Mouse (Mus musculus): ENCODE results near the gene Plxnd1. TPM values are rescaled to one million over a fixed set of nuclear protein-coding genes. Genes with fewer than 3 reads are reported as not detected.

The Plxnd1 gene
- polyA plus RNA-seq, 1 experiment from 2014 or later, result 24.5 TPM

DNA sequence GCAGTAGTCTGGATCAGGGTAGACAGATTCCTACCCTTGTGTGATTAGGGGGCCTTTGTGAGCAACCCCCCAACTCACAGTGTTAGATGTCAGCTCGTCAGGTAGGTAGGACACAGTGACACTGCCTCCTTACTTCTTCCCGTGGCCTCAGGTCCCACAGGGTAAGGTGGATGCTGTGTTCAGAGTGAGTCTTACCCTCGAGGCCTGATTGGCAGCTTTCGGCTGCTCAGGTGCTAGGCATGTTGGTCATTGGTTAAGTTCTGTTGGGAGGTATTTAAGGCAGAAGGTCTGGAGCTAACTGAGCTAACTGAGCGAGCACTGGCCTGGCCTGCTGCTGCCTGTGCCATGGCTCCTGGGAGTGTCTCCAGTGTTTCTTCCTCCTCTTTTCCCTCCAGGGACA is 50.2 kb downstream of the Plxnd1 start, which contains the start of gene H1foo:
H1foo (plus strand) TSS at position 301 of the 400 bp plus-strand sequence.
- Histone ChIP-seq H3K4me3 (no peak within 1 kb of the TSS), H3K9ac (no peak within 1 kb of the TSS), H3K36me3 (no peaks in the 10 kb centered on the region), H3K4me1 (peaks cover 16% of the 10 kb centered on the region), H3K27ac (no peak within 1 kb of the TSS), H3K4me2 (replicated peaks) (no peak within 1 kb of the TSS), H3K9me3 (replicated peaks) (no peaks in the 10 kb centered on the region), H3K27me3 (no peaks in the 10 kb centered on the region)
- 88% methylated on average over 5 of the region's 5 CpGs for WGBS
- ATAC-seq (ENCODE audit: low FRiP score), result no peak

DNA sequence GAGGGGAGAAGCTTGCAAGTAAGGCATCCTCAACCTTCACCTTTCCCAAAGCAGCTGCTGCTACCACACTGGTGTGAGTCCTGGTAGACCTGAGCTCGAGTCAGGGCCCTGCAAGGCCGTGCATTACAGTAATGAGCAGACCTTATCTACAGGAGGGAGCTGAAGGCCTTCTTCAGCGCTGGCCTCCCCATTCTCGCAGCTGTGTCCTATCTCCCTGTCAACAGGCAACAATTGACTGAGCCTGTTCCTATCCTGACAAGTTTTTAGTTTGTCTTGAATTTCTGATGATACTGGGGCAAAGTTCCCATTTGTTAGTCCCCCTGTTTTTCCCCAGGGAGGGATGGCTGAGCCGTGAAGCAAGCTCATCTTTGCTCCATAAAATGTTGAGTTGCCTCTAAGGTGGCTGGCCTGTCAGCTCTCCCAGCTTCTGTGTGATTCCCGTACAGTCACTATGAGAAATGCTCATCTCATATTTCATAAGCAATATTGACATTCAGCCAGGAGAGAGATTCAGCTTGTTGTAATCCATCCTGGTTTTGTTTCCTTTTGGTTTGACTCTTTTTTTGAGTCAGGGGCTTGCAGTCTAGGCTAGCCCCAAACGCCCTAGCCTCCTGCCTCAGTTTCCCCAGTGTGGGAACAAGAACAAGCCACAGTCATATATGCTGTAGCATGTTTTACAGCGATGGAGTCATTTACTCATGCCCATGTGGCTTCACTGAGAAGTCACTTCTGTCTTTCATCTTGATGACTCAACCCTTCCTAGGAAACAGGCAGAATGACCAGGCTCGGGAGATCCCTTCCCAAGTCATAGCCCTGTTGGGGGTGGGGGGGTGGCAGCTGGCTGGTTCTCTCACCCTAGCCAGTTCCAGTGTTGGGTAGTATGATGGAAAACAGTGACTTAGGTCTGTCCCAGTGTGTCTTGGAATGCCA is 51.0 kb downstream of the Plxnd1 start:
- no peaks in the 10 kb centered on the region for H3K27me3 ChIP-seq
- H3K27ac ChIP-seq, result no peak overlapping the region
- H3K4me2 ChIP-seq (replicated peaks), result no peak overlapping the region
- no peaks in the 10 kb centered on the region for H3K9me3 ChIP-seq (replicated peaks)
- H3K4me3 ChIP-seq, result no peak overlapping the region
- WGBS, result 77% methylated on average over 9 of the region's 9 CpGs
- no peak overlapping the region for H3K9ac ChIP-seq
- peaks cover 16% of the 10 kb centered on the region for H3K4me1 ChIP-seq
- H3K36me3 ChIP-seq, result no peaks in the 10 kb centered on the region
- ATAC-seq (ENCODE audit: low FRiP score), result no peak

DNA sequence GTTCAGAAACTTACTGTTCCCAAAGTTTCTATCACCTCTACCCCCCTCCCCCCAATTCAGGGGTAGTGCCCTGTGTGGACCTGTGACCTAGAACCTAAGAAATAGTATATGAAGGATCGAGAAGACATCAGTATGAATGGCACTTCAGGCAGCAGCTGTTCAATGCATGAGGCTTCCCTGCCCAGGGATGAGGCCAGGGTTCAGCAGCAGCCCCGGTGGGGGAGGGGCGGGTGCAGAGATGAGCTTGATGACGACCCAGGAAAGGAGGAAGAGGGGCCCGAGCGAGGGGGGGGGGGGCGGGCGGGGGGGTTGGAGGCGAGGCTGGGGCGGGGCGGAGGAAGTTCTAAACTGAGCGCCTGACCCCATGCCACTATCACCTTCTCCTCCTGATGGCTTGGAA is 53.7 kb downstream of the Plxnd1 start:
- H3K36me3 ChIP-seq, result no peaks in the 10 kb centered on the region
- no peaks in the 10 kb centered on the region for H3K27me3 ChIP-seq
- H3K9ac ChIP-seq, result no peak overlapping the region
- 8% methylated on average over 4 of the region's 12 CpGs for WGBS
- no peak for ATAC-seq (ENCODE audit: low FRiP score)
- peaks cover 11% of the 10 kb centered on the region for H3K4me1 ChIP-seq
- H3K9me3 ChIP-seq (replicated peaks), result peaks cover 9% of the 10 kb centered on the region
- H3K4me2 ChIP-seq (replicated peaks), result no peak overlapping the region
- H3K4me3 ChIP-seq, result no peak overlapping the region
- no peak overlapping the region for H3K27ac ChIP-seq

DNA sequence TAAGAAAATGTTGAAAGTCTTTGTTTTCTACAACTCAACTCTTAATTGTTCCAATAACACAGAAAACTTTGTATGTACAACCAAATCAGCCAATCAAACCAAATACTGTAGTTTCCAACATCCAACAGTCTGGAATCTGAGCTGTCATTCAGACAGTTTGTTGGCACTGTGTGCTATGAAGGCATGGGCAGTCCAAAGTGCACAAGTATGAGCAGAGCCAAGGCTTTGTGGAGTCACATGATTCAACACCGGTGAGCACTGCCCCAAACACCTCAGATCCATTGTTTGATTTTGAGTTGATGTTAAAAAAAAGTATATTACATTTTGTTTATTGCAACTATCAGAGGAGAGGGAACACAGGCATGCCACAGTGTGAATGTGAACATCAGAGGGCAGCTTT is 54.2 kb downstream of the Plxnd1 start:
- no peak overlapping the region for H3K4me3 ChIP-seq
- H3K36me3 ChIP-seq, result no peaks in the 10 kb centered on the region
- no peaks in the 10 kb centered on the region for H3K27me3 ChIP-seq
- peaks cover 9% of the 10 kb centered on the region for H3K9me3 ChIP-seq (replicated peaks)
- ATAC-seq (ENCODE audit: low FRiP score), result no peak
- WGBS, result 89% methylated on average over 1 of the region's 1 CpGs
- peaks cover 9% of the 10 kb centered on the region for H3K4me1 ChIP-seq
- H3K9ac ChIP-seq, result no peak overlapping the region
- H3K27ac ChIP-seq, result no peak overlapping the region
- H3K4me2 ChIP-seq (replicated peaks), result no peak overlapping the region

GRCm38 (mm10) chr6:115938798-115939197 is 56.0 kb downstream of the Plxnd1 start:
- H3K9ac ChIP-seq, result no peak overlapping the region
- no peak overlapping the region for H3K4me3 ChIP-seq
- no peak for ATAC-seq (ENCODE audit: low FRiP score)
- H3K9me3 ChIP-seq (replicated peaks), result peaks cover 9% of the 10 kb centered on the region
- H3K27ac ChIP-seq, result no peak overlapping the region
- H3K27me3 ChIP-seq, result no peaks in the 10 kb centered on the region
- peaks cover 9% of the 10 kb centered on the region for H3K4me1 ChIP-seq
- no peaks in the 10 kb centered on the region for H3K36me3 ChIP-seq
- WGBS, result 79% methylated on average over 1 of the region's 1 CpGs
- no peak overlapping the region for H3K4me2 ChIP-seq (replicated peaks)

GRCm38 (mm10) chr6:115938011-115938410 is 56.8 kb downstream of the Plxnd1 start:
- Histone ChIP-seq H3K4me2 (replicated peaks) (no peak overlapping the region), H3K27ac (no peak overlapping the region), H3K4me1 (peaks cover 9% of the 10 kb centered on the region), H3K27me3 (no peaks in the 10 kb centered on the region), H3K9me3 (replicated peaks) (peaks cover 9% of the 10 kb centered on the region), H3K36me3 (no peaks in the 10 kb centered on the region), H3K9ac (no peak overlapping the region), H3K4me3 (no peak overlapping the region)
- WGBS, result 89% methylated on average over 2 of the region's 2 CpGs
- no peak for ATAC-seq (ENCODE audit: low FRiP score)

GRCm38 (mm10) chr6:115935544-115935943 is 59.3 kb downstream of the Plxnd1 start:
- H3K4me1 ChIP-seq, result peaks cover 4% of the 10 kb centered on the region
- no peak overlapping the region for H3K9ac ChIP-seq
- no peaks in the 10 kb centered on the region for H3K27me3 ChIP-seq
- H3K27ac ChIP-seq, result no peak overlapping the region
- 87% methylated on average over 8 of the region's 8 CpGs for WGBS
- no peak overlapping the region for H3K4me2 ChIP-seq (replicated peaks)
- no peaks in the 10 kb centered on the region for H3K36me3 ChIP-seq
- ATAC-seq (ENCODE audit: low FRiP score), result no peak
- peaks cover 9% of the 10 kb centered on the region for H3K9me3 ChIP-seq (replicated peaks)
- no peak overlapping the region for H3K4me3 ChIP-seq

DNA sequence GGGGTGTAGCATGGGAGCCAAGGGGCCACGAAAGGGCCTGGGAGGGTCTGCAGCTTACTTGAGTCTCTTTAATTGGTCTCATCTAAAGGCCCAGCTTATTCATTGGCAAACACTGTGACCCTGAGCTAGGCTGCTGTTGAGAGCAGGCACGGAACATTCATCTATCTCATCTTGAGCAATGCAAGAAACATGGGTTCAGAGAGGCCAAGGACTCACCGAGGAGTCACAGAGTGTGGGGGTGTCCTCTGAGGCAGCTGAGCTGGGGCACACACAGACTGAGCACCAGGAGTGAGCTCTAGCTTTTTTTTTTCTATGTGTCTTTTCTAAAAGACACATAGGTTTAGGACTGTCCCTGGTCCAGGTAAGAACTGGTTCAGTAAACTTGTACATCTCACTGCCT is 62.4 kb downstream of the Plxnd1 start:
- Histone ChIP-seq H3K27ac (no peak overlapping the region), H3K4me3 (no peak overlapping the region), H3K36me3 (no peaks in the 10 kb centered on the region), H3K4me2 (replicated peaks) (no peak overlapping the region), H3K4me1 (peaks cover 4% of the 10 kb centered on the region), H3K9ac (no peak overlapping the region), H3K9me3 (replicated peaks) (no peaks in the 10 kb centered on the region), H3K27me3 (no peaks in the 10 kb centered on the region)
- ATAC-seq (ENCODE audit: low FRiP score), result no peak
- WGBS, result 95% methylated on average over 3 of the region's 3 CpGs

DNA sequence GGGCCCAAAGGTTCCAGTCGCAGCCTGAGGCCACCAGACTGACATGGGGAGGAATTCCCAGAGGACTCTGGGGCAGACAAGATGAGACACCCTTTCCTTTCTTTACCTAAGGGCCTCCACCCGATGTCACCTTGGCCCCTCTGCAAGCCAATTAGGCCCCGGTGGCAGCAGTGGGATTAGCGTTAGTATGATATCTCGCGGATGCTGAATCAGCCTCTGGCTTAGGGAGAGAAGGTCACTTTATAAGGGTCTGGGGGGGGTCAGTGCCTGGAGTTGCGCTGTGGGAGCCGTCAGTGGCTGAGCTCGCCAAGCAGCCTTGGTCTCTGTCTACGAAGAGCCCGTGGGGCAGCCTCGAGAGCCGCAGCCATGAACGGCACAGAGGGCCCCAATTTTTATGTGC is 63.2 kb downstream of the Plxnd1 start, which contains the start of gene Rho:
Rho (plus strand) TSS at position 110 of the 400 bp plus-strand sequence.
- no peaks in the 10 kb centered on the region for H3K9me3 ChIP-seq (replicated peaks)
- H3K36me3 ChIP-seq, result no peaks in the 10 kb centered on the region
- no peak within 1 kb of the TSS for H3K4me2 ChIP-seq (replicated peaks)
- H3K4me1 ChIP-seq, result peaks cover 9% of the 10 kb centered on the region
- no peak within 1 kb of the TSS for H3K4me3 ChIP-seq
- peak within 1 kb of the TSS; percentile 40; the same call in 1 of the 2 replicates for H3K27ac ChIP-seq
- 84% methylated on average over 14 of the region's 14 CpGs for whole genome bisulfite sequencing
- no peak for ATAC-seq (ENCODE audit: low FRiP score)
- no peak within 1 kb of the TSS for H3K9ac ChIP-seq
- no peaks in the 10 kb centered on the region for H3K27me3 ChIP-seq

- no peak for ATAC-seq (ENCODE audit: low FRiP score)
- no peaks in the 10 kb centered on the region for H3K9me3 ChIP-seq (replicated peaks)
- no peak overlapping the region for H3K4me3 ChIP-seq
- WGBS, result 64% methylated on average over 5 of the region's 5 CpGs
- no peak overlapping the region for H3K4me2 ChIP-seq (replicated peaks)
- peaks cover 11% of the 10 kb centered on the region for H3K4me1 ChIP-seq
- no peak overlapping the region for H3K9ac ChIP-seq
- H3K27me3 ChIP-seq, result no peaks in the 10 kb centered on the region
- no peak overlapping the region for H3K27ac ChIP-seq
- H3K36me3 ChIP-seq, result no peaks in the 10 kb centered on the region
These were observed 64.8 kb downstream of the Plxnd1 start for GRCm38 (mm10) chr6:115930018-115930417.

DNA sequence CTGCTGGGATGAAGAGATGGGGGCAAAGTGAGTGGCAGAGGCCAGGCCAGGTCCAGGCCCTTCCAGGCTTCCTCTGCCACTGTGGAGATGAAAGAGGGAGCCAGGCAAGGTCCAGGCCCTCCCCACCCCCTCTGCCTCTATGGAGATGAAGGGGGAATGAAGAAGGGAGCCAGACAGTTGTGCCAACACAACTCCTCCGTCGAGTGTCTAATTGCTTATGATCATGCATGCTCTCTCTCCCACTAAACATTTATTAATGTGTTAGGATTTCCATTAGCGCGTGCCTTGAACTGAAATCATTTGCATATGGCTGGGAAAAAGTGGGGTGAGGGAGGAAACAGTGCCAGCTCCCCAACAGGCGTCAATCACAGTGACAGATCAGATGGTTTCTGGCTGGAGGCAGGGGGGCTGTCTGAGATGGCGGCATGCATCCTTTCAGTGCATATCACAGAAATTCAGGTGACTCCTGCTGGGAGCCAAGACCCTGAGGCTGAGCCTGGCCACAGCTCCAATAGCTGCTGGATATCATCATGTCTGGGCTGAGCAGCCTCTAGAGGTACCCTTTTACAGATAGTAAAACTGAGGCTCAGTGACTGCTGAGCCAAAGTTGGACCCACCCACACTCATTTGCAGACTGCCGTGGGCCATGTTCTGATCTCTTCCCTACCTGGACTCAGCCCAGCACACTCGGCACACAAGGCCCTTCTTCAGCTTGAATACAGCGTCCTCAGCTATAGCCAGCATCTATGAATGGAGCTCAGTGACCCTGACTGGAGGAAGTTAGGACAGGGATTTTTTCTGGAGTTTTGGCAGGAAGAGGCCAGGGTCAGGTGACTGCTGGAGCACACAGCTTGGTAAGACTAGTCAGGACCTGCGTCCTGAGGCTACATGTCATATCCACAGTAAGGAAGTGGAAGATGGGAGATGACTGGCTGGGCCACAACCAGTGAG is 67.2 kb downstream of the Plxnd1 start:
- no peak overlapping the region for H3K27ac ChIP-seq
- WGBS, result 65% methylated on average over 10 of the region's 10 CpGs

DNA sequence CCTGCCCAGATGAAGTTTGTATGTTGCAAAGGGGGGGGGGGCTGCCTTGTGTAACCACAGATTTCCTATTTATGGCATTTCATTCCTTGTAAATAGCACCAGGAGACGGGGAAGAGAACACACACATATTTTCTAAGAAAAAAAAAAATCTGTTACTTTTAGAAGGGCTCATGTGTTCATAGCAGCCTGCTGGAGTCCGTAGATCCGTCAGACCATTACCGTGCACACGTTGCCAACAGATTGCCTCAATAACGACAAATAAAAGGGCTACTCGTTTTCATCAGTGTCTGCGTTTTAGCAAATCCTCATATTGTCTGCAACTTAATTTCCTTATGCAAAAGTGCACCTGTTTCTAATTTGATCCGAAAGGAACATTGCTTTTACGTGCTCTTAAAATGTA is 68.4 kb downstream of the Plxnd1 start:
- Histone ChIP-seq H3K27ac (no peak overlapping the region), H3K4me3 (no peak overlapping the region), H3K4me2 (replicated peaks) (no peak overlapping the region), H3K4me1 (peaks cover 14% of the 10 kb centered on the region), H3K9ac (no peak overlapping the region), H3K9me3 (replicated peaks) (no peaks in the 10 kb centered on the region), H3K27me3 (no peaks in the 10 kb centered on the region), H3K36me3 (no peaks in the 10 kb centered on the region)
- 75% methylated on average over 10 of the region's 10 CpGs for WGBS
- ATAC-seq (ENCODE audit: low FRiP score), result no peak

More for the DNA sequence above, 67.2 kb downstream of the Plxnd1 start:
- no peak overlapping the region for H3K4me3 ChIP-seq
- no peaks in the 10 kb centered on the region for H3K9me3 ChIP-seq (replicated peaks)
- no peaks in the 10 kb centered on the region for H3K27me3 ChIP-seq
- no peak overlapping the region for H3K4me2 ChIP-seq (replicated peaks)
- H3K36me3 ChIP-seq, result no peaks in the 10 kb centered on the region
- H3K9ac ChIP-seq, result 0 out of 2 replicates have a peak overlapping the region, but pooled peaks have one; percentile 8
- no peak for ATAC-seq (ENCODE audit: low FRiP score)
- peaks cover 14% of the 10 kb centered on the region for H3K4me1 ChIP-seq
